Comparison of ENCODE assay signal across 25 mouse cellular contexts in the genomic region with DNA sequence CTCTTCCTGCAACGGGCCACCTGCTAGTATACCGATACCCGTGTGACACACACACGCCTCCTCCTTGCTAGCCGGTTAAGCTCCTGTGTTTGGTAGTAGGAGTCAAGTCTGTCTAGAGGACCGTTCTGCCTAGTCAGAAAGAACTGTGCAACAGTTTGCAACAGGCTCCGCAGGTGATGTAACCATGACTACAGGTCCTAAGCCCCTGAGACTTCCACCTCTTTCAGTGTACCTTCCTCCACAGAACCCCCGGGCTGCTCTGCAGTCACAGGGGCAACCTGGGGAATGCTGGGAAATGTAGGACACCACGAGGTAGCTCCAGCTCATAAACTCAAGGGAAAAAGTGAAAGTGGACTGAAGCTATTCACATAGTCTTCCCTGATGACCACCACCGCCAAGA.
A peak's percentile ranks its signal among the peaks of the same experiment; 100 is the strongest.
DNase-seq lines count a peak whose midpoint lies in the region; ATAC-seq and TF ChIP-seq lines count a peak whose summit lies in the region.
"Had no signal": no experiment of that assay in that cellular context is flagged by ENCODE, and none has a peak within 500 bp of the region (broad histone marks: within the 10 kb centered on the region; RNA-seq: fewer than 3 reads in every experiment).

No protein-coding gene starts in this region.

- TF ChIP-seq CTCF in testis, adult 2 months (IDR thresholded peaks at IDR 0.05; ENCODE audit: control insufficient read depth, insufficient read depth, insufficient replicate concordance, low read depth, low read length): no peak

- peak overlapping the region; percentile 88; the same call in 1 of the 2 replicates for H3K27ac ChIP-seq in heart, embryonic 10.5 days
- H3K27ac ChIP-seq in testis, adult 2 months (ENCODE audit: control insufficient read depth, insufficient read depth, low read depth, low read length): no peak overlapping the region
- H3K27ac ChIP-seq: embryonic facial prominence, embryonic 13.5 days; embryonic facial prominence, embryonic 15.5 days; forebrain, embryonic 10.5 days; forebrain, embryonic 12.5 days had no signal

- H3K4me3 ChIP-seq in heart, embryonic 10.5 days: no peak overlapping the region
- peak overlapping the region; percentile 2 for H3K4me3 ChIP-seq in testis, adult 2 months (ENCODE audit: control insufficient read depth, low read depth, low read length)
- H3K4me3 ChIP-seq: embryonic facial prominence, embryonic 13.5 days; embryonic facial prominence, embryonic 15.5 days; erythroblast, embryonic 14.5 days; forebrain, embryonic 10.5 days; forebrain, embryonic 12.5 days had no signal

- TF ChIP-seq POLR2A in testis, adult 2 months (IDR thresholded peaks at IDR 0.05; ENCODE audit: control insufficient read depth, low read depth, low read length): no peak

- no peaks in the 10 kb centered on the region for H3K9me3 ChIP-seq in heart, embryonic 10.5 days
- H3K9me3 ChIP-seq: embryonic facial prominence, embryonic 13.5 days; embryonic facial prominence, embryonic 15.5 days; forebrain, embryonic 10.5 days; forebrain, embryonic 12.5 days had no signal

- WGBS in heart, embryonic 10.5 days: 84% methylated on average over 10 of the region's 10 CpGs

- peak; percentile 43 for DNase-seq in heart, embryonic 10.5 days (ENCODE audit: low spot score)
- DNase-seq in heart, adult 11 months: no peak
- DNase-seq in testis, postnatal 14 days (ENCODE audit: low spot score): no peak
- DNase-seq in ES-CJ7 (ENCODE audit: low read depth, low spot score): peak; percentile 54
- peak; percentile 34 for DNase-seq in ZHBTc4 (ENCODE audit: low read depth, low spot score)
- no peak for DNase-seq in kidney, adult 18-20 months
- DNase-seq: adrenal gland, adult 2 months; adrenal gland, postnatal 10 days; adrenal gland, postnatal 25 days; cerebellum, adult 11 months; cerebellum, adult 18-20 months; cerebellum, adult 8-10 months; cerebellum, adult 9-11 months; cerebellum, postnatal 14 days; cerebellum, postnatal 36 days; embryo, embryonic 11 days had no signal

- H3K27me3 ChIP-seq in heart, embryonic 10.5 days (ENCODE audit: insufficient read depth, poor library complexity, severe bottlenecking): no peaks in the 10 kb centered on the region
- no peaks in the 10 kb centered on the region for H3K27me3 ChIP-seq in testis, adult 2 months (ENCODE audit: control insufficient read depth, insufficient read depth, low read length)
- H3K27me3 ChIP-seq: embryonic facial prominence, embryonic 13.5 days; embryonic facial prominence, embryonic 15.5 days; forebrain, embryonic 12.5 days had no signal

- ATAC-seq in megakaryocyte, adult 5-6 weeks (ENCODE audit: poor library complexity, severe bottlenecking): no peak
- ATAC-seq: forebrain, embryonic 14.5 days; forebrain, embryonic 16.5 days had no signal

- no peaks in the 10 kb centered on the region for H3K36me3 ChIP-seq in heart, embryonic 10.5 days
- H3K36me3 ChIP-seq in testis, adult 2 months (ENCODE audit: control insufficient read depth, insufficient read depth, low read length): no peaks in the 10 kb centered on the region
- H3K36me3 ChIP-seq: embryonic facial prominence, embryonic 13.5 days; embryonic facial prominence, embryonic 15.5 days; forebrain, embryonic 10.5 days; forebrain, embryonic 12.5 days had no signal

- peaks cover 18% of the 10 kb centered on the region for H3K4me1 ChIP-seq in heart, embryonic 10.5 days
- H3K4me1 ChIP-seq in testis, adult 2 months (ENCODE audit: control insufficient read depth, insufficient read depth, low read length): peaks cover 4% of the 10 kb centered on the region; the same call in 1 of the 2 replicates
- H3K4me1 ChIP-seq: embryonic facial prominence, embryonic 15.5 days; forebrain, embryonic 10.5 days; forebrain, embryonic 12.5 days had no signal

Comparison
In these comparisons a context has a peak if more than half of its experiments do, and no peak if none do; other contexts are left out.
1. DNase-seq: peak in heart, embryonic 10.5 days (single experiment), ES-CJ7 (single experiment) and ZHBTc4 (single experiment); none in heart, adult 11 months (single experiment), testis, postnatal 14 days (single experiment) and kidney, adult 18-20 months (single experiment).